12 mouse cellular contexts compared by ENCODE assay signal in genomic region chr9:64572629-64573190, GRCm38 (mm10).
DNase-seq lines count a peak whose midpoint lies in the region; ATAC-seq lines count a peak whose summit lies in the region.
"Had no signal": no experiment of that assay in that cellular context is flagged by ENCODE, and none has a peak within 500 bp of the region (broad histone marks: within the 10 kb centered on the region; RNA-seq: fewer than 3 reads in every experiment).

No protein-coding gene starts in this region.

- no peaks in the 10 kb centered on the region; the same call in 1 of the 2 replicates for H3K4me1 ChIP-seq in forebrain, embryonic 14.5 days (ENCODE audit: control insufficient read depth, insufficient read depth, low read length)
- peaks cover 7% of the 10 kb centered on the region; the same call in 1 of the 2 replicates for H3K4me1 ChIP-seq in forebrain, embryonic 15.5 days
- H3K4me1 ChIP-seq in liver, embryonic 16.5 days (ENCODE audit: control insufficient read depth, low read depth, low read length), result peaks cover 35% of the 10 kb centered on the region
- H3K4me1 ChIP-seq in midbrain, embryonic 11.5 days (ENCODE audit: control insufficient read depth, insufficient read depth, low read length), result peaks cover 5% of the 10 kb centered on the region; the same call in 1 of the 2 replicates

- ATAC-seq in forebrain, embryonic 14.5 days, result no peak
- no peak for ATAC-seq in forebrain, embryonic 15.5 days (replicated peaks)
- ATAC-seq in liver, embryonic 16.5 days (ENCODE audit: low read depth), result no peak
- no peak for ATAC-seq in midbrain, embryonic 11.5 days (ENCODE audit: low FRiP score)

- 77% methylated on average over 7 of the region's 7 CpGs for WGBS in forebrain, embryonic 14.5 days
- WGBS in forebrain, embryonic 15.5 days, result 78% methylated on average over 7 of the region's 7 CpGs
- 61% methylated on average over 7 of the region's 7 CpGs for WGBS in liver, embryonic 16.5 days (ENCODE audit: insufficient replicate concordance)
- 88% methylated on average over 7 of the region's 7 CpGs for WGBS in midbrain, embryonic 11.5 days

- H3K27ac ChIP-seq in forebrain, embryonic 14.5 days (ENCODE audit: low read depth, low read length), result no peak overlapping the region
- H3K27ac ChIP-seq in forebrain, embryonic 15.5 days (replicated peaks), result no peak overlapping the region
- H3K27ac ChIP-seq in liver, embryonic 16.5 days (ENCODE audit: low read length), result peak overlapping the region; percentile 72; the same call in 1 of the 2 replicates
- no peak overlapping the region for H3K27ac ChIP-seq in midbrain, embryonic 11.5 days (ENCODE audit: low read depth, low read length)
- H3K27ac ChIP-seq: gastrocnemius, adult 2 months; hindbrain, embryonic 15.5 days had no signal

- H3K9me3 ChIP-seq in forebrain, embryonic 14.5 days (replicated peaks; ENCODE audit: control insufficient read depth, low read length), result no peaks in the 10 kb centered on the region
- no peaks in the 10 kb centered on the region for H3K9me3 ChIP-seq in forebrain, embryonic 15.5 days
- no peaks in the 10 kb centered on the region for H3K9me3 ChIP-seq in liver, embryonic 16.5 days (replicated peaks; ENCODE audit: control insufficient read depth, low read length)
- H3K9me3 ChIP-seq in midbrain, embryonic 11.5 days (ENCODE audit: control insufficient read depth, low read length), result no peaks in the 10 kb centered on the region
- H3K9me3 ChIP-seq: hindbrain, embryonic 15.5 days had no signal

- H3K36me3 ChIP-seq in forebrain, embryonic 14.5 days (ENCODE audit: control insufficient read depth, insufficient read depth, low read length), result no peaks in the 10 kb centered on the region
- no peaks in the 10 kb centered on the region for H3K36me3 ChIP-seq in forebrain, embryonic 15.5 days
- no peaks in the 10 kb centered on the region for H3K36me3 ChIP-seq in liver, embryonic 16.5 days (ENCODE audit: control insufficient read depth, insufficient read depth)
- no peaks in the 10 kb centered on the region for H3K36me3 ChIP-seq in midbrain, embryonic 11.5 days (ENCODE audit: control insufficient read depth, insufficient read depth, low read length)
- H3K36me3 ChIP-seq: hindbrain, embryonic 15.5 days had no signal

- H3K4me2 ChIP-seq in forebrain, embryonic 14.5 days (ENCODE audit: low read length), result no peak overlapping the region
- H3K4me2 ChIP-seq in forebrain, embryonic 15.5 days (replicated peaks), result no peak overlapping the region
- no peak overlapping the region for H3K4me2 ChIP-seq in liver, embryonic 16.5 days (ENCODE audit: low read depth, low read length)
- no peak overlapping the region for H3K4me2 ChIP-seq in midbrain, embryonic 11.5 days
- H3K4me2 ChIP-seq: hindbrain, embryonic 15.5 days had no signal

- H3K27me3 ChIP-seq in forebrain, embryonic 14.5 days (replicated peaks; ENCODE audit: control insufficient read depth, insufficient read depth, low read length), result no peaks in the 10 kb centered on the region
- no peaks in the 10 kb centered on the region for H3K27me3 ChIP-seq in forebrain, embryonic 15.5 days
- H3K27me3 ChIP-seq in liver, embryonic 16.5 days (ENCODE audit: control insufficient read depth, insufficient read depth, low read depth, low read length), result no peaks in the 10 kb centered on the region
- H3K27me3 ChIP-seq in midbrain, embryonic 11.5 days (ENCODE audit: control insufficient read depth, insufficient read depth, low read length), result no peaks in the 10 kb centered on the region
- H3K27me3 ChIP-seq: hindbrain, embryonic 15.5 days had no signal

- DNase-seq in forebrain, embryonic 14.5 days (ENCODE audit: low spot score), result peak; percentile 25
- DNase-seq in 416B (ENCODE audit: low read depth) (peak; percentile 5), NIH3T3 (ENCODE audit: low read depth) (peak; percentile 1)
- DNase-seq in midbrain, embryonic 11.5 days (ENCODE audit: low spot score, missing footprints), result no peak
- no peak for DNase-seq in testis, postnatal 10 days (ENCODE audit: low spot score)
- no peak for DNase-seq in ovary, postnatal 14 days (ENCODE audit: low spot score)
- DNase-seq: gastrocnemius, adult 2 months; kidney, adult 8-10 months; right cerebral cortex, adult 18-20 months had no signal

- H3K4me3 ChIP-seq in forebrain, embryonic 14.5 days (ENCODE audit: low read depth, low read length), result no peak overlapping the region
- no peak overlapping the region for H3K4me3 ChIP-seq in forebrain, embryonic 15.5 days
- H3K4me3 ChIP-seq in liver, embryonic 16.5 days (ENCODE audit: low read depth, low read length), result no peak overlapping the region
- H3K4me3 ChIP-seq in midbrain, embryonic 11.5 days (ENCODE audit: low read depth, low read length), result no peak overlapping the region
- H3K4me3 ChIP-seq: gastrocnemius, adult 2 months; hindbrain, embryonic 15.5 days had no signal

- H3K9ac ChIP-seq in forebrain, embryonic 14.5 days (ENCODE audit: low read length), result no peak overlapping the region
- no peak overlapping the region for H3K9ac ChIP-seq in forebrain, embryonic 15.5 days (replicated peaks)
- no peak overlapping the region for H3K9ac ChIP-seq in liver, embryonic 16.5 days (ENCODE audit: low read depth, low read length)
- no peak overlapping the region for H3K9ac ChIP-seq in midbrain, embryonic 11.5 days (ENCODE audit: low read length)
- H3K9ac ChIP-seq: hindbrain, embryonic 15.5 days had no signal

Comparison
In these comparisons a context has a peak if more than half of its experiments do, and no peak if none do; other contexts are left out.
1. DNase-seq: peak in forebrain, embryonic 14.5 days (single experiment), 416B (single experiment) and NIH3T3 (single experiment); none in midbrain, embryonic 11.5 days (single experiment), testis, postnatal 10 days (single experiment) and ovary, postnatal 14 days (single experiment).